Mouse (Mus musculus): Measurements from ENCODE around the gene Slc22a15.
A peak's percentile ranks its signal among the peaks of the same experiment; 100 is the strongest.

The Slc22a15 gene

GRCm38 (mm10) chr3:101923843-101924740 lies at the start of gene Slc22a15:
TSS of gene Slc22a15 (minus strand) at chr3:101924453.
- DNase-seq (ENCODE audit: low spot score) = peak; percentile 46

- no peak for DNase-seq (ENCODE audit: low spot score)
These were observed 42.7 kb upstream of the Slc22a15 start for GRCm38 (mm10) chr3:101966825-101967558.

DNA sequence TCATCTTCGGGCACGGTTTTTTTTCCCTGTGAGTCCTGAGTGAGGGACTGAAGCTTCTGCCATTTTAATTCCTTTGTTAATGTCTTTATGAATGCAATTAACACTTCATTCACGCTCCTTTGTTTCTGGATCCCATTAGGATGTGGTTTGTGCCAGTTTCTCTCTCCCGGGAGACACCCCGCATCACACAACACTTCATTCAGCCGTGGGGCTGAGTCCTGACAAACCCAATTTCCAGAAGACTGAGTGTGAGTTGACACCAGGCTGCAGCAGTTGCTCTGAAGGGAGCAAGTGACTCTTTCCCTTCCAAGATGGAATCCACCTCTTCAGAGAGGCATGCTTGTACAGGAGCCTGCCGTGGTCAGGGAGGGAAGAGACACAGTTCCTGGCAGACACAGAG lies 40.1 kb upstream of the Slc22a15 start:
- no peak for DNase-seq (ENCODE audit: low spot score)

- no peak for DNase-seq (ENCODE audit: low spot score)
These were observed 39.2 kb upstream of the Slc22a15 start for GRCm38 (mm10) chr3:101963501-101963900.

DNA sequence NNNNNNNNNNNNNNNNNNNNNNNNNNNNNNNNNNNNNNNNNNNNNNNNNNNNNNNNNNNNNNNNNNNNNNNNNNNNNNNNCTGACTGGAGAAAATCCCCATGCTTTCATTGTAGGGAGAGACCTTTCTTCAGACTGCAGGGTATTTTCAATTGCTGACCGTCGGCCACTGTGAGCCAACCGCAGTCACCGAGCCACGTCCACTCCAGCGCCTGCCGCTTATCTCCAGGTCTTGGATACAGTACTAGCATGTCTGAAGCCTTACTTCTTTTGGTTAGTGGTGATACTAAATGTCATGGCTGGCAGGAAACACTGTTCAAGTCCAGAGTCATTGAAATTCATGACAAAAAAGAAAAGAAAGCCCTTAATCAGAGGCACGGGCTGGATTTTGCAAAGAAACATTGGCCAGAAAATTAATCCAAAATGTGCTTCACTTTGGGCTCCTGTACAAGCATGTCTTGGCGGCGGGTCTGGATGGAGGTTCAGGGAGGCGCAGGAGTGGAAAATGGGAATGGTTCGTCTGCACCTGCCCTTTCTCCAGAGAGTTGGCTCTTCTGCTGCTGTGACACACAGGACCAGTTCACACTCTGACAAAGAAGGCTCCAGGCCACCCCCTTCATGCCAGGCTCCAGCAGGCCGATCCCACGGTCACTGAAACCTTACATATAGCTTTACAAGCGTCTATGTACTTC lies 37.0 kb upstream of the Slc22a15 start:
- DNase-seq (ENCODE audit: low spot score) = no peak

DNA sequence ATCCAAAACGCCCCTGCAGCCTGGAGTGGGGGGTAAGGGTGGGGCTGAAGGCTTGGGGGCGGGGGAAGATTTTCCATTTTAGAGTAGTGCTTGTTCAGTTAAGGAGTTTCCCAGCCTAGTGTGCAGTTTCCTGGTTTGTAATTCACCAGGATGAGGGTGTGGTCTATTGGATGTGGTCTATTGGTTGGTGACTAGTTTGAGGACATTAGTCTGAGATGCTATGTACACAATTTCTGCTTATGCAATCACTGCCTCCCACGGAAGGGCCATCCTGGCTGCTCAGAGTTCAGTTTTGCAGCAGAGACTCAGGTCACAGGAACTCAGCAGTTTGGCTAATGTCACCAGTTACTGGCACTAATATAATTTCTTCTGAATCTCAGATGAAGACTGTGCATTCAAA lies 33.8 kb upstream of the Slc22a15 start:
- DNase-seq (ENCODE audit: low spot score) = no peak

GRCm38 (mm10) chr3:101953506-101953905 lies 29.3 kb upstream of the Slc22a15 start:
- DNase-seq (ENCODE audit: low spot score) = no peak

DNA sequence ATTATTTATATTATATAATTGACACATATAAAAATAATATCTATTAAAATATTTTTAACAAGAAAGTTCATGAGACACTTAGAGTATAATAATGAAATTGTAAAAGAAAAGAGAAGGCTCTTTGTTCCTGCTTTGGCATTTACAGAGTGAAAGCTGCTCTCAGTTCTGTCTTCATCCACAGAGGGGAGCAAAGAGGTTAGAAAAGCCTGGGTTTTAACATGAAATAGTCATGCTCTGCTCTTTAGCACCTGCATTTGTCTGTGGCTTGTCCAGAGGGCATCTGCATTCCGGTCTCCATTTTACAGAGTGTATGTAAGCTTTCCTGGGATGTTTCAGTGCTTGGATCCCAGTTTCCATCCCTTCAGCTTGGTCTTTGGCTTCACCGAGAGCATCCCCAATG lies 28.3 kb upstream of the Slc22a15 start:
- DNase-seq (ENCODE audit: low spot score) = no peak

- DNase-seq (ENCODE audit: low spot score) = peak; percentile 20
These were observed 24.3 kb upstream of the Slc22a15 start for GRCm38 (mm10) chr3:101948572-101948971.

- DNase-seq (ENCODE audit: low spot score) = no peak
These were observed 23.0 kb upstream of the Slc22a15 start for GRCm38 (mm10) chr3:101947250-101947649.

GRCm38 (mm10) chr3:101945257-101945656 lies 21.0 kb upstream of the Slc22a15 start:
- DNase-seq (ENCODE audit: low spot score) = no peak

GRCm38 (mm10) chr3:101940418-101940817 lies 16.2 kb upstream of the Slc22a15 start:
- DNase-seq (ENCODE audit: low spot score) = no peak

GRCm38 (mm10) chr3:101939865-101940264 lies 15.6 kb upstream of the Slc22a15 start:
- no peak for DNase-seq (ENCODE audit: low spot score)

DNA sequence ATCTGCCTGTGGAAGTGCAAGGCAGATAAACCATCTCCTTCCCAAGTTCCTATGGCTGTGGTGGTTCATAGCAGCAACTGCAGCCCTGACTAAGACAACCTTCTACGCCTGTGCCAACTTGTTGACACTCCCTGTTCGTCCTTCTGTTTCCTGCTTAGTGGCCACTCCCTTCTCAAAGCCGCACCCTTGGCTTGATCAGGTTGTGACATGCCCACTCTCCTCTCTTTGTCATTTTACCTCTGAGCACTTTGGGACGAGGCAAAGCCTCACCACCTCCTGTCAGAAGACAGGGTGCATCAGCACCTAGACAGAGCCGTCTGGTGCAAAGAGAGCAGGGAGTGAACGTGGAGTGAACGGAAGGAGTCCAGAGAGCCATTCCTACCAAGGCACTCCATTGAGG lies 14.9 kb upstream of the Slc22a15 start:
- no peak for DNase-seq (ENCODE audit: low spot score)

GRCm38 (mm10) chr3:101936369-101936768 lies 12.1 kb upstream of the Slc22a15 start:
- DNase-seq (ENCODE audit: low spot score) = no peak

DNA sequence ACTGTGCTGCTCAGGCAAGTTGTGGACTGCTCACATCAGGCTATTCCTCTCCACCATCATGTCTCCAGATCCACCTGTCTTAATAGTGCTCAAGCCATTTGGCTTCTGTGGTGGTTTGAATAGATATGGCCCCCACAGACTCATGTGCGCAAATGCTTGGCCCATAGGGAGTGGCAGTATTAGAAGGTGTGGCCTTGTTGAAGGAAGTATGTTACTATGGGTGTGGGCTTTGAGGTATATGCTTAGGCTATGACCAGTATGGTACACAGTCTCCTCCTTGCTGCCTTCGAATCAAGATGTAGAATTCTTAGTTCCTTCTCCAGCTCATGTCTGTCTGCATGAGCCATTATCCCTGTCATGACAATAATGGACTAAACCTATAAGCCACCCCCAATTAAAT lies 9.6 kb upstream of the Slc22a15 start:
- DNase-seq (ENCODE audit: low spot score) = no peak

- DNase-seq (ENCODE audit: low spot score) = no peak
These were observed 5.0 kb upstream of the Slc22a15 start for GRCm38 (mm10) chr3:101929105-101929876.

DNA sequence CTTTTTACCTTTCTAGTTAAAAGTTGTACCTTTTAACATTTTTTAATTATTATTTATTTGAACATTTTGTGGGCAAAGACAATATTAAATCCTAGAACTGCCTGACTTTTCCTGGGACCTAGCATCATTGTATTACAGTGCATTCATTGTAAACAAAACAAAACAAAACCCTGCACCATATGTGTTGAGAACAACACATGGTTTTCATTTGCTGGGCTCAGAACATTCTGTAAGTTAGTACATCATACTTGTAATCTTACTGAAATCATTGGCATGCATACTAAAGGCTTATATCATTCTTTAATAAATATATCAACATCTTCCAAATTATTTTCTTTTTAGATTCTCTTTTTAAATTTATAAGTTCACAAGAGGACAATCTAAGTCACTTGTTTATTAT lies 2.4 kb upstream of the Slc22a15 start:
- DNase-seq (ENCODE audit: low spot score) = no peak

GRCm38 (mm10) chr3:101925663-101926062 lies 1.4 kb upstream of the Slc22a15 start:
- DNase-seq (ENCODE audit: low spot score) = no peak

DNA sequence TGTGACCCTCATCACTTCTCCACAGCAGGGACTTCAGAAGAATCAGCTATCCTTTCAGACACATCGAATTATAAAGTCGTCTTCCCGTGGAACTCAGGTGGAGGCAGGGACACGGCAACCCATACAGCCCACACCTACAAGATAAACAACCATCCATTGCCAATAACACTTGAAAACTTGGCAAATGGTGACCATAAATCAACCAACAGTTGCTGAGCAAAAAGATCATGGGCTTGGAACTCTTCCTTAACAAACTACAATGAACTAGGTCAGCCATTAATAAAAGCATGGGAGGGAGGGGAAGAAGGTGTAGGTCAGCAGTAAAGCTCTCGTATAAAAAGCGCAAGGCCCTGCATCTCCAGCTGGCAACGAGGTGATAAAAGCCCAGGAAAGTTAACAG lies 1.9 kb downstream of the Slc22a15 start:
- no peak for DNase-seq (ENCODE audit: low spot score)

DNA sequence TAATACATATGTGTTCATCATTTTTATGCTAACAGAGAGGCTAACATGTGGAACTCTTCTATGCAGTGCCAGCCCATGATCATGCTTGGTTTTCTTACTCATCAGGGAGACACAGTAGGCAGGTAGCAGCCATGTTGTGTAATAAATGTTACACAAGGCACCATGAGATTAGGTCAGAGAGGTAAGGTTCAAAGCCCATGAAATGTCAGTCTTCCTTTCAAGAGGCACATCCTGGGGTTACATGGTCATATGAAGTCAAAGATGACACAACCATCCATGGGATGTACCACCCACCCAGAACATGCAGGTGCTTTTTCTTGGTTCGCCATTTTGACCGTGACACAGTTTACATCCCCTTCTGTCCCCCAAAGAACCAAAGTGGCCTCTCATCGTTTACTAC lies 5.7 kb downstream of the Slc22a15 start:
- DNase-seq (ENCODE audit: low spot score) = no peak

DNA sequence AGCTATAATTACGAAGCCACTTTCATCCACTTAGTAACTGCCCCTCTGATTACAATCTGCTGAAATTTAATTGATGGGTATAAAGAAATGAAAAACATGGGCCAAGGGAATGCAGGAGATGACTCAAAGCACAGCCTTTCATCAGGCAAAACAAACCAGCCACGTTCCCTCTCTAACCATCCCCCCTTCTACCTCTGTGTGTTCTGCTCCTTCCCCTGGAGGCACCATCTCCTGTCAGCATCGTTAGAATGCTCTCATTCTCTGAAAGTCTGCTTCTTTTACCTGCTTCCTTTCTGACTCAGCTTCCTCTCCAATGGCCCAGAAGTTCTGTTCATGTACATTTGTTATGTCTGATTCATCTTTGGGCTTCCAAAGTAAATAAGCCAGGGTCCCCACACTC lies 6.6 kb downstream of the Slc22a15 start:
- DNase-seq (ENCODE audit: low spot score) = no peak
